Mouse (Mus musculus) ovary, postnatal 10 days (tissue): Measurements from ENCODE around the gene Dnah17.

Experiments used
- DNase-seq: peaks from one replicate; pipeline ENCODE4 v3.0.0; 2022; ENCODE audit warnings: low spot score

Dnah17 gene

DNA sequence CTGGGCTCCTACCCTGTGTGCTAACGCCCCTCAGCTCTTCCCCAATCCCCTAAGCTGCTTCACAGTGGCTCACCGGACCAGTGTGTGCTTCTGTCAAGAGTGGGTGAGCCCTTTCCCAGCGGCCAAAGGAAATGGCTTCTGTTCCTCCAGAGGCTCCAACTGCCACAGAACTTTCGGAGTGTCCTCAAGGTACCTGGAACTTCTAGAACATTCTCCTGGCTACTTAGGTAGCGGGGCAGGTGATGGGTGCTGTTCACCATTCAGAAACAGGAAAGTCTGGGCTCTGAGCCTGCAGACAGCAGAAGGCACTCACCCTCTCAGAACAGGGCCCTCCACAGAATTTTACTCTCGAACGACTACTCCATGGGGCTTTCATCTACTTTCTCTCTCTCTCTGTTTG lies at the start of gene Dnah17:
TSS of gene Dnah17 (minus strand) at position 101 of the 400 bp plus-strand sequence.
- no peak for DNase-seq

DNA sequence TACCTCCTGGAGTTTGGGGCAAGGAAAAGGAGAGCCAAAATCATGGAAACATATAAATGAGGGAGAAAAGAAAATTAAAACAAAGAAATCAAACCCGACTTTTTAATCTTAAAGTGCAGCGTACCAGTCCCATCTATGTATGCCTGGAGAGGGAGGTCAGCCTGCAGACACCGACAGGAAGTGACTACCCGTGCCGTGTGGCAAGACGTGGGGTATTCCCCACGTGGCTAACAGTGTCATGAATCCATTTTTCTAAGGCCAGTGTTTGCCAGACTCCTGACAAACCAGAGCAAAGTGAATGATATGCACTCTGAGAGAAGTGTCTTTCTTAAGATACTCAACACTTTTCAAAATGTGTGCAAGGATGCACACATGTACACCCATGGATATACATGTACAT lies 49.8 kb upstream of the Dnah17 start:
- DNase-seq = no peak

DNA sequence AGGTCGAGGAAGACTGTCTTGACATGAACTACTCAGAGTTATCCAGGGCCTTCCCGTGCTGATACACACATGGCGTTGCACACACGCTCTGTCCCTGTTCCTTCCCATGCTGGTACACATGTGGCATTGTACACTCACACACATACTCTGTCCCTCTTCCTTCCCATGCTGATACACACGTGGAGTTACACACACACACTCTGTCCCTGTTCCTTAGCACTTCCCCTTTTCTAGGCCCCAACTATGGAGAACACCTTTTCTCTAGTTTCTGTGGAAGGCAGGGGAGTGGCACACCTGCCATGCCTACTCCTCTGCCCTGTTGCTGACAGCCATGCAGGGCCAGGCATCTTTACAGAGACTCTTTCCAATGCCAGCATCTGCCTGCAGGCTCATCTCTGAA lies 47.8 kb upstream of the Dnah17 start:
- no peak for DNase-seq

DNA sequence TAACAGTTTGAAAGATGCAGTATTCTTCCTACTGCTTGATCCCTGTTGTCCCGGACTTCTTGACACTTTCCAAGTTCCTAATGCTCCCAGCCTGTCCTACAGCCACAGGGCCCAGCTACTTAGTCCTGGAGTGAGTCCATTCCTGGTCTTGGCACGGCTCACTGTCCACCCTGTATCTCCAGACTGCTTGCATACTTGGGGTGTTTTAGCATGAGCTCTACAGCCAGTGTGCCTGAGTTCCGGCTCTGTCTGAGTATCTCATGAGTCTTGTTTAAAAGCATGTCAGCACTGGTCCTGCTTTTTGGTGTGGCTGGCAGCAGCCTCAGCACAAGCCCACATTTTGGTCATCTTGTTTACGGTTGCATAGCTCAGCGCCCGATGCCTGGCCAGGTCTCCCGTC lies 44.3 kb upstream of the Dnah17 start:
- DNase-seq = no peak

DNA sequence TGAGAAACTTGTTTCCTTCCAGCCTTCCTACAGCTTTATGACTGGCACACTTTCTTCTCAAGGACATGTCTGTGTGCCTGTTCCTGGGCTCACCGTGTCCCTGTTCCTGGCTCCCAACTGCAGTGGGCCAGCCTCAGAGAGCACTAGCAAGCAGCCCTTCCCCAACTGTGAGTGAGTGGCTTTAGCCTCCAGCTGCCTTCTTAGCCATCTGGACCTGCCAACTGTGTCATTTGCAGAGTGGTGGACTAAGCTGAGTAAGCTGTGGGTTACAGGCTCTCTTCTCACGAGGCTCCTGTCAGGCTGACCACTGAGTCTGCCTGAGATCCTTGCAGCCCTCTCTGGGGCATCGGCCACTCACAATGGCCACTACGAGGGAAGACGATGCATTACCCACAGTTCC lies 42.3 kb upstream of the Dnah17 start:
- DNase-seq = no peak

DNA sequence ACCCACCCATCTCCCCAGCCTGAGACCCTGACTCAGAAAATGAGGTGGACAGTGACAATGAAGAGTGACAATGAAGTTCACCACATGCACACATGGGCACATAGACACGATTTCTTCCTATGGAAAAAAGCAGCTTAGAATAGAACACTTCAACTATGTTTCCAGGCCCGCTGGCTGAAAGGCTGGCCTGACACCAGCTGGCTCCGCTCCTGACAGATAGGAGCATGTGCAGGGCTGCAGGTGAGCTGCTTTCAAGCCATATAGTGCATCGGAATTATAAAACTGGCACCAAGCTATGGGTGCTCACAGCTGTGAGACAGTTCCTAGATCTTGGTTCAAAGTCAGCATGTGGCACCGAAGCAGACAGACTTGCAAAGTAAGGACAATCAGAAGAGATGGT lies 39.9 kb upstream of the Dnah17 start:
- no peak for DNase-seq

DNA sequence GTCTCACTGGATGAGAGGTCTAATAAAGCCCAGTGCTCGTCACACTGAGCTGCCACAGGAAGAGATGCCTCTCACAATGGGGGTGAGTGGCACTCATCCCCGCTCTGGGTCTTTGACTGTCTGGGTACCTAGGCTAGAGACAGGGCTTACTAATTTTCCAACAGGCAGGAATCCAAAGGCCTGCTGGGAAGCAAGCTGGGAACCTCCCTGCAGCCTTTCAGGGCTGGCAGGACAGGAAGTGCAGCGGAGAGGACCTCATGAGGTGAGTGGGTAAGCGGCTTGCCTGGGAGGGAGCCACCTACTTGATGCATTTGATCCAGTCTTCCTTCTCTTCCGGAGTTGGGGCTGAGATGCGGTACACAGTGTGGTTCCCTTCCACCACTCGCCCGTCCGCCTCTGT lies 38.3 kb upstream of the Dnah17 start:
- DNase-seq = no peak

DNA sequence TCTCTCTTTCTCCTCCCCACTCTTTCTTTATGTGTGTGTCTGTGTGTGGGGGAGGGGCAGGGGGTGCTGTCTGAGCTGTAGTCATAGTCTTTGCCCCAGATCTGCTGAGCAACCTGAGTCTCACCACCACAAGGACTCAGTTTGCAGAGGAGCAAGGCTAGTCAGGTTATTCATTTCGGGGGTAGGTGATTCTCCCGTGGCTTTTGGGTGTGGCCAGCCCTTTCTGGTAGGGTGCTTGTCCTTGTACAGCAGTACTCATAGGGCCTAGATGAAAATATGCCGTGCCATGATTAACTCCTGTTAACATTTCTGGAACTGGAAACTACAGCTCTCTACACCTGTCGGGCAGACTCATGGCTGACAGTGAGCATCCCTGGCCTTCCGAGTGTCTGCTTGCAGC lies 36.2 kb upstream of the Dnah17 start:
- no peak for DNase-seq

DNA sequence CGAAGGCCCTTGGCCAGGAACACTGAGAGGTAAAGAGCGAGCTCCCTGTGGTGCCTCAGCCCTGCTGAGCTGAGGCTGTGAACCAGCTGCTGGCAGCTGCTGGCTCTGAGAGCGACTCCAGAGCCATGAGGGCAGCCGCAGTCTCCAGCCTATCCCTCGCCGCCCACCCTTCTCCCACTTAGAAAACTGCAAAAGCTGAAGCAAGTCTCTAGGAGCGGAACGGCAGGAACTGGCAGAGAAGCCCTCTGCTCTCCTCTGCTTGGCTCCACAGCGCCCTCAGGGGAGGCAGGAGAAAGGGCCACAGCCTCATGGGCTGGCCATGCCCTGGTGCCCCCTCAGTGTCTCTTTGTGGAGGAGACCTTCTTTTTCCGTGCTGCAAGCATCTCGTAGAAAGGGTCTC lies 35.2 kb upstream of the Dnah17 start:
- DNase-seq = no peak

DNA sequence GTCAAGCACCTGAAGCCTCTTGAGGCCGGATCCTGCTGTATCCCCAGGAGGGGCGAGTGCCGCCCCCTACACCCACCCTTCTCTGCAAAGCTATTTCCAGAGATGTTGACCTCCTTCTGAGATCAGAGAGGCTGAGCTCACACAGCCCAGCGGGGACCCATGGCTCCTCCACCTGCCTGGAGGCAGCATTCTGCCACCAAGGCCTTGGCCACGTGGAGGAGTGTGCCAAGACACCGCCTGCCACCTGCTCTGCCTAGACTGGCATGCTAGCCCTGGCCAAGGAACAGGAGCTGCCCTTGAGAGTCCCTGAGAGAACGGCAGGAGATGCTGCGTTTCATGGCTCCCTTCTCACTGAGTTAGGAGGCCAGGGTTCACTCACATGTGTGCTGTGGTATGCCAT lies 34.1 kb upstream of the Dnah17 start:
- no peak for DNase-seq

DNA sequence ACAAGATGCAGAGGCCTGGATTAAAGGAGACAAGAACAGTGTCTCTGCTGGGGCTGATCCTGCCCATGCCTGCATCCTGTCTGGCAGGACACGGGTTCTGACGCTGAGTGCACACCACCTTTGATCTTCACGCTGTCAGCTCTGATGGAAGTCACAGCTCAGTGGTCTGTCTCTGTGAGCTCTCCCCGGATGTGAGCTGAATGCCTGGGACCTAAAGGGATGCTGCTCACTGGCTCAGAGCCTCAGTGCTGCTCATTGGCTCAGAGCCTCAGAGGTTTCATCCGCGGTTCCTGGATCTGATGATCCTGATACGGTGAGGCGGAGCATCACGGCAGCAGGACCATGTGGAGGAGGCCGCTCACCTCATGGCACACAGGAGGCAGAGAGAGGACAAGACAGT lies 31.8 kb upstream of the Dnah17 start:
- DNase-seq = no peak

DNA sequence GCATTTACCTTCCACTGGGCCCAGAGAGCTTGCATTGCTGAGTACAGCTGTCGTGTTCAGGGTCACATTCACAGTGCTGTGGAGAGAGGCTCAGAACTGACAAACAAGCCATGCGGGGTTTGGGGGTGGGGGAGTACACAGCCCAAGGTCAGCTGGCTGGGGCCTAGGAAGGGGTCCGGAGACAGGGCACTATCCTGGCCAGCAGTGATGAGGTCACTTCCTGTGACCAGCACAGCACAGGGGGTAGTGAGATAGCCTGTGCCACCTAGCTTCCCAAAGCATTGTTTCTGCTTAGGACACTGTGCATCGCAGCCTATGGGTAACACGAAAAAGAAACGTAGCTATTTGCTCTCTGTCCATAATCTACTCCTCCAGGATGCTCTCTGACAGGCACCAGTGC lies 30.8 kb upstream of the Dnah17 start:
- no peak for DNase-seq

DNA sequence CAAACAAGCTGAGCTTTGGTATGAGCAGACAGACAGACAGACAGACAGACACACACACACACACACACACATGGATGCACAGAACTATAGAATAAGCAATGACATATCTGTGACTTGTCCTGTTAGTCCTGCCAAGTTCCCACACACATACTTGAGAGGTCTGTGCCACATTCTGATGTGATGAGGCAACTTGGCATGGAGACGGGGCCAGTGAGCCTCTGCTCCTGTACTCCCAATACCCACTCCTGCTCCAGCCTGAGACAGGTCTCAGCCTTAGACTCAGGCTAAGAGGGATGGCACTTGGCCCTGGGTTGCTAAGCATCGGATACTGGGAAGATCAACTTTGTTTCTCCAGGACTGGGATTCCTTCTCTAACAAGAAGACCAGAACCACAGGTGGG lies 30.3 kb upstream of the Dnah17 start:
- DNase-seq = no peak

DNA sequence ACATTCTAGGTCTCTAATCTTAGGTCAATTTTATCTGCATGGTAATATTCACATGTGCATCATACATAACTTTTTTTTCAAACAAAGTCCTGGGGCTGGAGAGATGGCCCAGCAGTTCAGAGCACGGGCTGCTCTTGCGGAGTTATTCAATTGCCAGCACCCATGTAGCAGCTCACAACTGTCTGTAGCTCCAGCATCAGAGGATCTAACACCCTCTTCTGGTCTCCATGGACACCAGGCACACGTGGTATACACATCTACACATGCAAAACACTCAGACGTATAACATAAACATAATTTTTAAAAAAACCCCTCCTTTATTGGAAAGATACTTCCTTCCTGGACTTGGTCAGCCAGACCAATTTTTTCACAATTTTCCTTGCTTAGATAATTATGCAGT lies 28.3 kb upstream of the Dnah17 start:
- DNase-seq = no peak

DNA sequence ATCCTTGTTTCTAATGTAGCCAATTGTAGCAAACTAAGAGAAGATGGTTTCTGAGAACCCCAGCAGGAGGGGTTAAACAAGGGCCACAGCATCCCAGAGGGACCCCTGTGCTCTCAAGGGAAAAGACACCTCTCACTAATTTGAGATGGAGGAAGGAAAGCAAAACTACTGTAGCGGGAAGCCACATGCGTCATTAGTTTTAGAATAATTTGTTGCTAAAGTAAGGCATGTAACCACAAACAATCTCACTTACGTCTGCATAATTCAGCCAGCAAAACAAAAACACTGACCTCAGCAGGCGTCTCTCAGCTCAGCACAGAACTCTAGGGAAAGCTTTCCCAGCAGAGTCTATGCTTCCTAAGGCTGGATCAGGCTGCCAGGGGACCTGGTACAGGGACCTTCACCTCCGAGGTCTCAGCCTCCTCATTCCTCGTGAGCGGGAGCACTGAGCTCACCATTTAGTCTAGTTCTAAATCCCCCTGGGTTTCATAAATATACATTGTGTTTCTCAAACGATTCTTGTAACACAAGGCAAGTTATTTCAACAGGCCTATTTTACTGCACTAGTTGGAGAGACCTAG lies 26.1 kb upstream of the Dnah17 start:
- no peak for DNase-seq

DNA sequence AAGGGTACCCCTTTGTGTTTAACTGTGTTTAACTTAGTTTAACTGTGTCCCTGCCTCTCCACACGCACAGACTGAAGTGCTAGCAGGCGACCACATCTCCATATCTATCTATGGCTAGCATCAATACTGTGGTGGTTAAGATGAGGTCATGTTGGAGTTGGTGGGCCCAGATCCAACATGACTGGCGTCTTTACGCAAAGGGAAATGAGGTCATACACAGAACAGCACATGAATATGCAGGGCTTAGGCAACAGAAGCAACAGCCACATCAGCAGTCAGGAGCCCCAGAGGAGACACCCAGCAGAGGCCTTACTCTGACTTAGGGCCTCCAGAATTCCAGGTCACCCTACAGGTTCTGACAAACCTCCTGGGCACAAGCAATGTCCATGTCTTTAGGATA lies 22.5 kb upstream of the Dnah17 start:
- no peak for DNase-seq

DNA sequence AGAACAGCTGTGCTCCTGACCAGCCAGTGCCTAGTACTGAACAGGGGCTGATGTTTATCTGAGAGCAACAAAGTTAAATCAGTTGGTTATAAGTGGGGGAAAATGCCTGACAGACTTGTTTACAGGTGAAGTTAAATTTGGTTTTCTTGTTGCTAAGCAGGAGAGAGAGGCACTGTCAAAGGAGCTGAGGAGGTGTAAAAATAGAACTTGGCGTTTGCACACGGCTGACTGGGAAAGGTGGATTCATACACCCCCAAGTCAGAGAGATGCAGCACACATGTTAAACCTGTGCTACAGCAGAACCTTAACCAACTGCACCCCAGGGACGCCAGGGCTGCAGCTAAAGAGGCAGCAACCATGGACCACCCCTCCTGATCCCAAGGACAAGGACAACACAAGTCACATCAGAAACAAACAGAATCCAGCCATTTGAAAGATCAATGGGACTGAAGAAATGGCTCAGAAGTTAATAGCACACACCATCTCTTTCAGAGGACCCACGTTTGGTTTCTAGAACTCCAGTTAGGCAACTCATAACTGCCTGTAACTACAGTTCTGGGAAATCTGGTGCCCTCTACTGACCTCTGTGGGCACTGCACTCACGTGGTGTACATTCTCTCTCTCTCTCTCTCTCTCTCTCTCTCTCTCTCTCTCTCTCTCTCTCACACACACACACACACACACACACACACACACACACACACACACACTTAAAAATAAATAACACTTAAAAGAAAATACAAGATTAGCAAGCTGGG lies 21.2 kb upstream of the Dnah17 start:
- DNase-seq = no peak

DNA sequence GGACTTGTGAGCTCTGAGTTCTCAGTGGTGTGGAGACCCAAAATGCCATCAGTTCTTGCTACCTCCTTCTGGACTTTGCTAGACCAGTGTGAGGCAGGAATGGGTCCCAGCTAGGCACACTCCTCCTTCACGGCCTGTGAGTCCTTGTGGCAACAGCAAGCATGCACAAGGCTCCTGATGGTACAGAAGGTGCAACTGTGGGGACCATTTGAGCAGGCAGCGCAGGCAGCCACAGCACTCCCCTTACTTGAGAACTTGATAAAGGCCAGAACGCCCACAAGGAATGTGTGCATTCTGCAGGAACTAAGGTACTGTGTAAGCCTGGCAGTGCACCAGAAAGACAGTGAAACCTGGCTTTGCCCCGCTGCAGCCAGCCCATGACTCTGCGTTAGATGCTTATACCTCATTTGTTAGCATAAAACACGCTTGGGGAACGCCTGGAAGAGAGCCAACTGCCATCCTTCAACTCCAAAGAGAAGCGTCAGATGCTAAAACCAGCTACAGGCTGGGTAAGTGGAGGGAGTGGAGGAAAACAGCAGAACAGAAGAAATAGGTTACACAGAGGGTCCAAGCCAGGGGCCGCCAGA lies 19.8 kb upstream of the Dnah17 start:
- no peak for DNase-seq

DNA sequence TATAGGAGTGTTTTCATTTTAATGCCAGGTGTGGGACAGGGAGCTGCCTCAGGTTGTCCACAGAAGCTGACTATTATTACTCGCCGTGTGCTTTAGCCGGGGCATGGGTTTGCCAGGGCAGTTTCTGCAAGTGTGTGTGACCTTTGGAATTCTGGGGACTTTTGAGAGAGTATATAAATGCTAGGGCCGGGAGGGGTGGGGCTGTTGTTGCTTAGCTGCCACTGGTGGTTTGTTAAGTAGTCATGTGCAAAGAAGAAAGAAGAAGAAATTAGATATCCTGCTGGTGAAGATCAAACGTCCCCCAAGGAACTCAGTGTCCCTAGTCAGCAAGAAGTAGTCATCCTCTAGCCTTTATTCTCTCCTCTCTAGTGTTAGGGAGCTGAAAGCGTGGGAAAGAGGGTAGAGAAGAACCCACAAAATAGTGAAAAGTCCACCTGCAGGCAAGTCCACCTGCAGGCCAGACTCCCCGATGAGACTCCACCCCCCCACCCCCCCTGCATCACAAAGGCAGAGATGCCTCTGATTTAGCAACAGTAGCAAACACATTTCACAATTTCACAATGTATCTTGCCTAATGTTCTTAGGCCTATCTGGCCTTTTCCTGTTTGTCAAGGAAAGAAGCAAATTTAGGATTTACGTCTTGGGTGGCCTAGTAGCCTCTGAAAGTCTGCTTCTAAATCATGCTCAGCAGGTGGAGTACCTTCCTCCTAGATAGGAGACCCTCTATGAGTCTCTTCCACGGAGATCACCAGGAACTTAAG lies 17.6 kb upstream of the Dnah17 start:
- DNase-seq = no peak

DNA sequence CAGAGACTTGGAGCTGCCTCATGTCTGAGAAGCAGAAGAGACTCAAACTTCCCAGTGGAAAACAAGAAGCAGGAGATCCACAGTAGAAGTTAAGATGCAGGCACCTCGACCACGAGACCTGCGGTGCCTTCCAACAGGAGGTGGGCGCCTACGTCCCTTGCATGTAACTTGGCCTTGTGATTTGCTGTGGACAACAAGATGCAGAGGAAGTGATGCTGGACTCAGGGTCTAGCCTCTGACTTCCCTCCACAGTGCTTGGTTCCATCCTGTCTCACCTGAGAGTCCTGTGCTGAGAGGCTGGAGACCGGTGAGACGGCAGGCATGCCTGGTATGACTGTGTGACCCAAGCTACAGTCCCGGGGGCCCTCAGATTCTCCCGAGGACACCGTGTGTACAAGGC lies 16.0 kb upstream of the Dnah17 start:
- no peak for DNase-seq

DNA sequence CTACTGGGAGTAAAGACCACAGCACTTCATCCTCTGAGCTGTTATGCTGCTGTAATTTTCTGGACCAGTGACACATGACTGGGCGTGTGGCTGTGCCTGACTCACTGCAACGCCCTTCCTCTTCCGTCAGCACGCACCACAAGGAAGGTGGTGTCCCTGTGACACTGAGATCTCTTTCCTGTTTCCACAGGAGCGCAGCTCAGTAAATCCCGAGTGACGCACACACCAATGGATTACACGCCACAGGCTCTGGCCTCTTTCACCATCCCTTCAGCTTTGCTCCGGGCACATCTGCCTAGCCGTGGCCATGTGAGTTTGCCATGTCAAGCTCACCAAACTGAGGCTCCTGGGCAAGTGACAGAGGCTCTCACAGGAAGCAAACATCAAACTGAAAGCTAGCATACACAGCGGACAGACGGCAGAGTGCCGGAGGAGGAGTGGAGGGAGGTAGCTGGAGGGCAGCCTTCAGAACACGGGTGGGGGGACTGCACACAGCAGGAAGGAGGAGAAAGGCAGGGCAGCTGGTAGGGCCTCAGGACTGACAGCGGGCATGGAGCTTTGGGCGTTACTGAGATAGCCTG lies 15.4 kb upstream of the Dnah17 start:
- no peak for DNase-seq

DNA sequence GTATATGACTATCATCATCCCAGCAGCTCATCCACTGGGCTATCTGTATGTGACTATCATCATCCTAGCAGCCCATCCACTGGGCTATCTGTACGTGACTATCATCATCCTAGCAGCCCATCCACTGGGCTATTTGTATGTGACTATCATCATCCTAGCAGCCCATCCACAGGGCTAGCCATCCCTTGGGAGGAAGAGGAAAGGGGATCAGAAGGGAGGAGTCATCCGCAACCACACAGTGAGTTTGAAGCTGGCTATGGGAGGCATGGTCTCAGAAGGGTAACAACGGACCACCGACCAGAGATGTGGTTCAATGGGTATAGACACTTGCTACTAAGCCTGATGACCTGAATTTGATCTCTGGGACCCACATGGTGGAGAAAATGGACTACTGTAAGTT lies 14.7 kb upstream of the Dnah17 start:
- no peak for DNase-seq

DNA sequence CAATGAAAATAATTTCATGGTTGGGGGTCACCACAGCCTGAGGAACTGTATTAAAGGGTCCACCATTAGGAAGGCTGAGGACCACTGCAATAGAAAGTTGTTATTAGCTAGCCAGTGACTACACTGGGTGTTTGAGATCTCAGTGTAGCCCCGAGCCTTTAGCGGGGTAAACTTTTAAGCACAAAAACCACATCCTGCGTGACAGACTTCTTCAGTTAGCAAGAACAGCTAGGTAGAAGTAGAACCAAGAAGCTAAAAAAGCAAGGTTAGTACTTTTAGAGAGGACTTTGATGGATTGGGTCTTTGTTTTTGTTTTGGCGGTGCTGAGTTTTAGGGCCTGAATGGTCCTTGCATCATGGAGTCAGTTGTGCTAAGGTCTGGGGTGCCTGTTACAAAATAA lies 13.3 kb upstream of the Dnah17 start:
- DNase-seq = no peak
